Mouse (Mus musculus) liver, embryonic 14.5 days (tissue): Measurements from ENCODE around the gene Fam168a.

Experiments
- CTCF ChIP-seq: IDR thresholded peaks from 2 replicates; pipeline ENCODE4 v1.5.1; 2016; ENCODE audit warnings: antibody characterized with exemption, low read depth, control low read depth
- EP300 ChIP-seq: IDR thresholded peaks from 2 replicates; pipeline ENCODE4 v1.6.1; 2016; ENCODE audit warnings: antibody characterized with exemption, low read depth

GRCm38 (mm10) chr7:100805391-100805790, 99.0 kb downstream of the Fam168a start:
- TF ChIP-seq CTCF (no peak), EP300 (no peak)
